Mouse (Mus musculus): ENCODE measurements around the gene Cdc14b.

Cdc14b gene

GRCm38 (mm10) chr13:64237681-64238157 is 37.4 kb downstream of the Cdc14b start:
- ATAC-seq (ENCODE audit: insufficient number of reproducible peaks, low FRiP score, low TSS enrichment), result no peak

- ATAC-seq (ENCODE audit: insufficient number of reproducible peaks, low FRiP score, low TSS enrichment), result peak; percentile 96
These were observed 38.0 kb downstream of the Cdc14b start for GRCm38 (mm10) chr13:64237000-64237680.

- ATAC-seq (ENCODE audit: insufficient number of reproducible peaks, low FRiP score, low TSS enrichment), result no peak
These were observed 39.3 kb downstream of the Cdc14b start for GRCm38 (mm10) chr13:64235777-64236176.

GRCm38 (mm10) chr13:64235062-64235715 is 39.9 kb downstream of the Cdc14b start:
- no peak for ATAC-seq (ENCODE audit: insufficient number of reproducible peaks, low FRiP score, low TSS enrichment)

- ATAC-seq (ENCODE audit: insufficient number of reproducible peaks, low FRiP score, low TSS enrichment), result no peak
These were observed 42.0 kb downstream of the Cdc14b start for GRCm38 (mm10) chr13:64233139-64233538.

GRCm38 (mm10) chr13:64226725-64227124 is 48.4 kb downstream of the Cdc14b start:
- no peak for ATAC-seq (ENCODE audit: insufficient number of reproducible peaks, low FRiP score, low TSS enrichment)

GRCm38 (mm10) chr13:64225738-64226137 is 49.4 kb downstream of the Cdc14b start:
- ATAC-seq (ENCODE audit: insufficient number of reproducible peaks, low FRiP score, low TSS enrichment), result no peak

- no peak for ATAC-seq (ENCODE audit: insufficient number of reproducible peaks, low FRiP score, low TSS enrichment)
These were observed 60.2 kb downstream of the Cdc14b start for GRCm38 (mm10) chr13:64214891-64215290.

- ATAC-seq (ENCODE audit: insufficient number of reproducible peaks, low FRiP score, low TSS enrichment), result no peak
These were observed 63.0 kb downstream of the Cdc14b start for GRCm38 (mm10) chr13:64211995-64212603.

GRCm38 (mm10) chr13:64208146-64208545 is 66.9 kb downstream of the Cdc14b start:
- ATAC-seq (ENCODE audit: insufficient number of reproducible peaks, low FRiP score, low TSS enrichment), result no peak

- no peak for ATAC-seq (ENCODE audit: insufficient number of reproducible peaks, low FRiP score, low TSS enrichment)
These were observed 69.9 kb downstream of the Cdc14b start for GRCm38 (mm10) chr13:64205186-64205585.

- no peak for ATAC-seq (ENCODE audit: insufficient number of reproducible peaks, low FRiP score, low TSS enrichment)
These were observed 70.4 kb downstream of the Cdc14b start for GRCm38 (mm10) chr13:64204726-64205125.

GRCm38 (mm10) chr13:64200911-64201310 is 74.2 kb downstream of the Cdc14b start:
- no peak for ATAC-seq (ENCODE audit: insufficient number of reproducible peaks, low FRiP score, low TSS enrichment)

- ATAC-seq (ENCODE audit: insufficient number of reproducible peaks, low FRiP score, low TSS enrichment), result no peak
These were observed 76.8 kb downstream of the Cdc14b start for GRCm38 (mm10) chr13:64198310-64198709.

GRCm38 (mm10) chr13:64197899-64198298 is 77.2 kb downstream of the Cdc14b start:
- ATAC-seq (ENCODE audit: insufficient number of reproducible peaks, low FRiP score, low TSS enrichment), result no peak

GRCm38 (mm10) chr13:64187065-64187464 is 88.0 kb downstream of the Cdc14b start:
- ATAC-seq (ENCODE audit: insufficient number of reproducible peaks, low FRiP score, low TSS enrichment), result no peak

- ATAC-seq (ENCODE audit: insufficient number of reproducible peaks, low FRiP score, low TSS enrichment), result no peak
These were observed 88.6 kb downstream of the Cdc14b start for GRCm38 (mm10) chr13:64186516-64186915.

GRCm38 (mm10) chr13:64185586-64185985 is 89.5 kb downstream of the Cdc14b start:
- no peak for ATAC-seq (ENCODE audit: insufficient number of reproducible peaks, low FRiP score, low TSS enrichment)

GRCm38 (mm10) chr13:64185176-64185575 is 89.9 kb downstream of the Cdc14b start:
- ATAC-seq (ENCODE audit: insufficient number of reproducible peaks, low FRiP score, low TSS enrichment), result no peak

GRCm38 (mm10) chr13:64184361-64184760 is 90.7 kb downstream of the Cdc14b start:
- ATAC-seq (ENCODE audit: insufficient number of reproducible peaks, low FRiP score, low TSS enrichment), result no peak

GRCm38 (mm10) chr13:64183583-64183982 is 91.5 kb downstream of the Cdc14b start:
- no peak for ATAC-seq (ENCODE audit: insufficient number of reproducible peaks, low FRiP score, low TSS enrichment)
